Mouse (Mus musculus) spleen, adult 18-20 months (tissue): ENCODE measurements around the gene Fbf1.
A peak's percentile ranks its signal among the peaks of the same experiment; 100 is the strongest.

Experiments
- DNase-seq, 2 experiments: peaks; one replicate each; pipeline ENCODE4 v3.0.0; 2022; ENCODE audit warnings: mixed read lengths in 2 of 2

Gene Fbf1

DNA sequence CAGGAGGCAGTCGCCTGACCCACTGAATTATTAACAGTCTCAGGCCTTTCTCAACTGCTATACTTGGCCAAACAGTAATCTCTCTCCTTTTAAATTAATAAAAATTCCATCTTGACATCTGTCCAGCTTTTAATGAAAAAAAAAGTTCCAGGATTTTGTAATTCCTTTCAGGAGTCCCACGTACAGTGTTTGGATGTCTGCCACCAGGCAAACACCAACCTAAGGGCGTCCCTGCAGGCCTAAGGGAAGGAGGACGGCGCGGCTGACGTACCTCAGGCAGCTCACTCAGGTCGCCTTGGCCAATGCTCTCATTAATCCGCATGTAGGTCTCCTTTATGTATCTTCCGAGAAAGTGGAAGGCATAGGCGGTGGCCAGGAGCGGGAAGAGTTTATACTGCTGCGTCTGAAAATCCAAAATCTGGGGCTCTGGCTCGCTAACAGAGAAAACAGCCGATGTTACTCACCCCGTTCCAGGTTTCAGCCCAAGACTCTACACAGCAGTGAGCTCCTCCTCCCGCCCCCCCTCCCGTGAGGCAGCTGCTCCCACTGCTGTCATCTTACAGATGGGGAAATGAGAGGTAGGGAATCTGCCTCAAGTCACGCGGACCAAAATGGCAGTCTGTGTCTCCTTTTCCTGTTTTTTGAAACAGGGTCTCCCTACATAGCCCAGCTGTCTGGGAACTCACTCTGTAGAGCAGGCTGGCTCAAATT, 10.6 kb upstream of the Fbf1 start:
- DNase-seq: no peak

DNA sequence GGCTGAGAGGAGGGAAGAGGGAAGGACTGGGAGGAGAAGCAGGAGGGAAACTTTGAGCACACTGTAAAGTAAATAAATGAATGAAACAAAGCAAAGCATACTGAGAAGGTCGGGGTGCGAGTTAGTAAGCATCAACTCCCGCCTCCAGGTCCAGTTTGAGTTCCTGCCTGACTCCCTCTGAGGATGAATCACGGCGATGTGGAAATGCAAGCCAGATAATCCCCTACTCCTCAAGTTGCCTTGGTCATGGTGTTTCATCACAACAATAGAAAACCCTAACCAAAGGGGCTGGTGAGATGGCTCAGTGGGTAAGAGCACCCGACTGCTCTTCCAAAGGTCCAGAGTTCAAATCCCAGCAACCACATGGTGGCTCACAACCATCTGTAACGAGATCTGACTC, 8.0 kb upstream of the Fbf1 start:
- no peak for DNase-seq

DNA sequence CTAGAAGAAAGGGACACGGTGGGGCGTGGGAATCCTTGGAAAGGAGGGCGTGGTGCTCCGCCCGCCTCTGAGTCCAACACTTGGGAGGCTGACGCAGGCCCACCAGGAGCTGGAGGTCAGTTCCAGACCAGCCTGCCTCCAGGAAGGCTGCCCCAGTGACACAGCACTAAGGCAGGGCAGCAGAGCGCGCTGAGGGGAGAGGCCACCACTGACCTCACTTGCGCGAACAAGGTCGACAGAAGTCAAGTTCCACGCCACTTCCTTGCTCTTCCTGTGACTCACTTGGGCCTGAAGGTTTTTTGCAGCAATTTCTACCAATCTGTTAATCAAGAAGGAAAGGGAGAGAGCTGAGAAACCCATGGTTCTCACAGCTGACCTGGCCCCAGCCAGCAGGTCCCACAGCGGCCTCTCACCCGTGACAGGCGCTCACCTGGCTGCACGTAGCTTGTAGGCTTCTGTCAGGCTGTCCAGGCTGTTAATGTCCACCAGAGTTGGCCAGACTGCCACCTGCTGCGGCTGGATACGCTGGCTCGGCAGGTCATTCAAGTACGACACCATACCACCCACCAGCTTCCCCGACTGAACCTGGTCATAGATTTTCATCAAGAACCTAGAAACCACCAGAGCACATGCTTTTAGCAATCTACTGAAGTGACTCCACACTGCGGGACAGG, 6.9 kb upstream of the Fbf1 start:
- DNase-seq: no peak

DNA sequence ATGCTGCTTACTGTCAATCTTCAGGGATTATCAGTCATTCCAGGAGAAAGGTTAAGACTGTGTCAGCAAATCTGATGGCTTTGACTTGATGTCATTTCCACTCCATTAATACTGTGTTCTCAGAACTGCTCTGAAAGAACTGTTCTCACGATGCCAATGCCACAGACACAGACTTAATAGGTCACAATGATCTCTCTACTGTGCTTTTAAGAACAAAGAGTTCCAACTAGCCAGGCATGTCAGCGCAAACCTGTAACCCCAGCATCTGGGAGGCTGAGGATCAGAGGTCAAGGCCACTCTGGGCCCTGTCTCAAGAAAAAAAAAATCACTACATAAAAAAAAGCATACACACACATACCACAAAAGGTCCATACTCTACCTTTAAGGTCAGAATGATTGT, 4.0 kb upstream of the Fbf1 start:
- no peak for DNase-seq

DNA sequence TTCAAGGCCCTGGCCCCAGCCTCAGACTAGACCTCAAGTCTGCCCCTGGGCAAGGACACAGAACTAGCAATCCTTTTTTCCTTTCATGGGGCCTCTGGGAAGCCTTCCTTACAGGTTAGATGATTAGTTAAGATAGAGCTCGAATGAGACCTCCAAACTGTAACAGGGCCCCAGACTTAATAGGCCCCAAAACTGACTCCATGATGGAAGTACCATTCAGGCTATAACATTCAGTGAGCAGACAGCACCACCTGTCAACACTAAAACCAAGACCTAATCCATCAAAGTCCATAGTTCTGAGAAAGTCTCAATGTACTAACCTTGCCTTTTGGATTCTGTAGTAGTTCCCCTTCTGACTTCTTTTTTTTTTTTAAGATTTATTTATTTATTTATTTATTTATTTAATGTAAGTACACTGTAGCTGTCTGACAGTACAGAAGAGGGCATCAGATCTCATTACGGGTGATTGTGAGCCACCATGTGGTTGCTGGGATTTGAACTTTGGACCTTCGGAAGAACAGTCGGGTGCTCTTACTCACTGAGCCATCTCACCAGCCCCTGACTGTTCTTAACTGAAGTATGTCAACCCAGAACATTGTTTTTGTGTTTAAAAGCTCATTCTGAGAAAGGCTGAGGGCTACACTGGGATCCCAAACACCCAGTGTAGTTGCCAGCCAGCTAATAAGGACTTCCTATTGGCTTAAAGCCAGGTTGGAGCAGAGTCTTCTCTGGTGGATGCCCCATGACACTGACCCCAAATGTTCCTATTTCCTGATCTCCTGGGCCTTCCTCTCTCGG, 2.2 kb upstream of the Fbf1 start:
- no peak for DNase-seq

DNA sequence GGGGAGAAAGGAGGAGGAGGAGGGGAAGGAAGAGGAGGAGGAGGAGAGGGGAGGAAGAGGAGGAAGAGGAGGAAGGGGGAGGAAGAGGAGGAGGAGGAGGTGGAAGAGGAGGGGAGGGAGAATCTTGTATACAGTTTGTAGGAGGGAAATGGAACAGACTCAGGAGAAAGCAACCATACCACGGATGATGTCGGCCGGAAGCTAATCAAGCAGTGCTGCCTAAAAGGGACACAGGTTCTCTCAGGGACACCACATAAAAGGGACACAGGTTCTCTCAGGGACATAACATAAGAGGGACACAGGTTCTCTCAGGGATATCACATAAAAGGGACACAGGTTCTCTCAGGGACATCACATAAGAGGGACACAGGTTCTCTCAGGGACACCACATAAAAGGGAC, 1.2 kb upstream of the Fbf1 start:
- DNase-seq: no peak

DNA sequence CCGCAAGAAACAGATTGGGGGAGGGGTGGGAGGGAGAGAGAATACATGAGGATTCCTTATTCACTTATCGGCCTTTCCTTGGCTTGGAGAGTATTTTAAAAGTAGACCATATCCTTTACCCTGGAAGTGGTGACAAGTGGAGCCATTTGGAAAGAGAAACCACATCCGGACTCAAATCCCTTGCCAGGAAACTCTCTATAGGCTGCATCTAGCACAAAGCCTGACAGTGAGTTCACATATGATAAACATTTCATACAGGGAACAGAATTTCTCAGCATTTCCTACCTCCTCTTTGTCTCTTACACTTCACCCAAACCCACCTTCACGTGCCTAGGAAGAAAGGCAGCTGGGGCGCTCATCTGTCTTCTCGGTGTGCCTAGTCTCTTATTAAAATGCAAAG, 734 bp downstream of the Fbf1 start:
- no peak for DNase-seq

DNA sequence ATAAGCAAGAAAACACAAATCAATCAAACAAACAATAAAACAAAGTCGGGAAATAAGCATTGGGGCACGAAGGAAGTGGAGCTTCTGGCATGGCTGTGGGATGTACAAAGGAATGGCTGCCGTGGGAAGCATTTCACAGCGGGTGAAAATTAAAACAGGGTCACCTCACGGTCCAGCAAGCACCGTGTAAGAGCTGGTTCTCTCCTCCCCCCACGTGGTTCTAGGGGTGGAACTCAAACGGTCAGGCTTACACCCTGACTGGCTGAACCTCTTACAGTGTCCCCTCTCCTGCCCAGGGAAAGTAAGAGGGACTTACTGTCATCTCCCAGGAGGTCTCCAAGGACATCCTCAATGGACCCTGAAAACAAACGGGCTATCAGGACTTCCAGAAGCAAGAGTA, 5.0 kb downstream of the Fbf1 start:
- no peak for DNase-seq

DNA sequence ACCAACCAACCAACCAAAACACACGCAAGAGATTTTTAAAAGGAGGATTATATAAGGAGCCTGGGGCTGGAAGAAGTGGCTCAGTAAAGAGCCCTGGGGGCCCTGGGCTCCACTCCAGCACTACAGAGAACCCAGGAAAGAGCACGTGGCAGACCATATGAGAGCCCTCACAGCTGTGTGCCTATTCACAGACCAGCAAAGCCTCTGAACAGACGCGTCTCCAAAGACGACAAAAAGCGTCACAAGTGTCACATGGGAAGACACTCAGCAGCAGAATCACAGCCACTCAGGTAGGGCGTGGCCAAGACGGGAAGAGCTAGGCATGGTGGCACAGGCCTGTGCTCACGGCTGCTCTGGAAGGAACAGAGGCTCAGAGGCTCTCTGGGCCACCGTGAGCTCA, 5.8 kb downstream of the Fbf1 start:
- DNase-seq: no peak

DNA sequence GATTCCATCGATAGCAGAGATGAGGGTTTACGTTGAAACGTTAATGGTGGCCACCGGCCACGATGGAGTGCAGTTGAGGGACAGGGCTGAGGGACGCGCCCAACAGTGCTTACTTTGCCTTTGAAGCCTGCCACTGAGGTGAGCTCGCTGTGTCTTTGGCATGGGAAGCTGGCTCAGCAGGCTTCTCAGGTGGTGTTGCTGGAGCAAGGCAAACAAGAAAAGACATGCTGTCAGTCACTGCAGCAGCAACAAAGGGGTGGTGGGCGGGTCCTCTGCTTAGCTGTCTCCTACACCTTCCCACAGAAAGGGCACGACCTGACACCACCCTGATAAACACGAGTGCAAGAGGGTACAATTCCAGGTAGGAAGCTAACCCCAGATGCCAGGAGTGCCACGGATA, 6.7 kb downstream of the Fbf1 start:
- DNase-seq: no peak

DNA sequence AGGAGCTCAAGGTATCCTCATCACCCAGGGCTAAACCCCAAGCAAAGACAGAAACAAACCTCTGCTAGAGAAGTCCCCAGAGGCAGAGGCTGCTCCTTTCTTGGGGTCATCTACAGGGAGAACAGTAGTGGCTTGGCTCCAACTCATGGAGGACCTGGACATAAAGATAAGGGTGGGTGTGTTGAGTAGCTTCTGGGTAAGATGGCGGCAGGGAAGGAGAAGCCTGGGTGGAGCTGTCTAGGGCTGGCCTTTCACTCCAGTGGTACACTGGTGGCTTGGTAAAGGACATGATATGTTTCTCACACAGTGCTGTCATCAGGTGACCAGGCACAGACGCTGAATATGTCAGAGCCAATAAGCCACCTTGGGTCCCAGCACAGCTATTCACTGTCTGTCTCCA, 17.0 kb downstream of the Fbf1 start:
- no peak for DNase-seq

DNA sequence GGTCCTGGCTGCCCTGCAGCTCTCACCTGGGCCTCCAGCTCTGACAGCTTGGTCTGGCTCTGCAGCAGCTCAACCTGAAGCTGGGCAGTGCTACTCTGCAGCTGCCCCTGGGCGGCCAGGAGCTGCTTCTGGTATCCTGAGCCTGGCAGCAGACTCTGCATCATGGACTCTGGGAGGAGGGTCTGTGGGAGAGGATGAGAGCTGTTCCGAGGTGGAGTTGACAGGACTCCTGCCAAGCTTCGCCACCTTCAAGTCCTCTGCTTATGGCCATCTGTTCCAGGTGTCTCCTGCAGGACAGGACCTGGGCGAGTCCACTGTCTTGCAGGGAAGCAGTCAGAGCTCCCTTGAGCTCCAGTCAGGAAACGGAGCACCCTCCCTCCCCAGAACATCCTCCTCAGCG, 18.6 kb downstream of the Fbf1 start:
- no peak for DNase-seq

DNA sequence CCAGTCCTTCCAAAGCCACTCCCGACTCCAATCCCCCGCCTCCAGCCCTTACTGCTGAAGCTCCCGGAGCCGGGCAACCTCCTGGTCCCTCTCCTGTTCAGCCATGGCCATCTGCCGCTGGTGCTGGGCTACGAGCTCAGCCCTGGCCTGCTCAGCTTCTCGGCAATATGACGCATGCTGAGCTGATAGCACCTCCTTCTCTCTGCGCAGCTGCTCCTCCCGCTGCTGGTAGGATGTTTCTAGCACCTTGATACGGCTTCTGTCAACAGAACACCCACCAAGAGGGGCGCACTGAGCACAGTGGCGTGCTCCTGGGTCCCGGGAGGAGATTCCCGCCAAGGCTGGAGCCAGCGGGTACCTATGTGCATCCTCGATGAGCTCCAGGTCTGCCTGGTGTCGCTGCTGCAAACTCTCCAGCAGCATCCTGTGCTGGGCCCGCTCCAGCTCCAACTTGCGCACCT, 19.2 kb downstream of the Fbf1 start:
- no peak for DNase-seq

DNA sequence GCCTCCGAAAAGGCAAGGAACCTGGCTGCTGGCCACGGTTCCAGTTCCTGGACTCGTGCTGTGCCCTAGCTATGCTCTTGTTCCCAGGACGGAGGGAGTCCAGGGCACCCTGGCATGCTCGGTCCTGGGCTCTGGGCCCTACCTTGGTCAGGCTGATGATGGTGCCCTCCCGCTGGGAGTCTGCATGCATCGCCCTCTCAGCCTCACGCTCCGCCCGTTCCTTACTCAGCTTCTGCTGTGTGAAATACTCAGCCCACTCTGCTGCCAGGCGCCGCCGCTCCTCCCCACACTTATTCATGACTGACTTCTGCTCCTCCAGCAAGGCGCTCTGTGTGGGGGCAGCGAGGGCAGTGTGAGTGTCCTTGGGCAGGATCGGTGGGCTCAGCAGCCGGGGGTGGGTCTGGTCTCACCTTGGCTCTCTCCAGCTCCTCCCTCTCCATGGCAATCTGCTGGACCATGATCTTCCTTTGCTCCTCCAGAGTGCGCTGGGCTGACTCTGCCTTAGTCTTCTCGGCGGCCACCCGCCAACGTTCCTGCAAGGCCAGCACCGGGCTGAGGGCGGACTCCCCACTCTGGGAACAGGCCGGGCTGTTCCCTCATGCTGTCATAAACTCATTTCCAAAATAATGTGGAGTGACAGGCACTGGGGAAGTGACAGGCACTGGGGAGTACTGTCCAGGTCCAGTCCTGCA, 21.5 kb downstream of the Fbf1 start:
- DNase-seq: no peak

DNA sequence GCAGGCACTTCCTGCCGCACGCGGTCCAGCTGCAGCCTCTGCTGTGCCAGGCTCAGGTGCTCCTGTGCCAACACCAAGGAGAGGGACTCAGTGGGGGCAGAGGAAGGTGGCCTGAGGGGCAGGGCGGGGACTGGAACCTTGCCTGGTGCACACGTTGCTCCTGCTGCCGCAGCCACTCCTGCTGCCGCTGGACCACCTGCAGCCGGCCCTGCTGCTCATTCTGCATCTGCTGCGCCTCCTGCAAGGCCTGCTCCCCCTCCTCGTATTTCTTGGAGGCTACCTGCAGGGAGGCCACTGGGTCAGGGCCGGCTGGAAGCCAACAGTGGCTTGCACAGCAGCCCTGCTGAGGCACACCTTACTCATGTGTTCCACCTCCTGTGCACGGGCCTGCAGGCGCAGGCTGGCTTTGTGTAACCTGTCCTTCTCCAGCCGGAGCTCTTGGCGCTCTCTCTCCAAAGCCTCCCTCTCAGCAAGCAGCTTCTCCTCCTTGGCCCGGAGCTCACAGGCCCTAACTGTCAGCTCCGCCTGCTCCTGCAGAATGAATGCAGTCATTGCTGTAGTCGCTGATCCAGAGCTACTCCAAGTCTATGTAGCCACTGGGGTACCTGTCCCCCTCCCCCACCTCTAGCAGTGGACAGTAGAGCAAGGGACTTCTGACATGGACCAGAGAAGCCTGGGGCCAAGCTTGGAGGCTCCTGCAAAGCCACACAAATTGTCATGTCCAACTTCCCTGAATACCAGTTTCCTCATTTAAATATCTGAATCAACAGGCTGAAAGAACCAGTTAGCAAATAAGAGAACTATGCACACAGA, 22.3 kb downstream of the Fbf1 start:
- DNase-seq: no peak

DNA sequence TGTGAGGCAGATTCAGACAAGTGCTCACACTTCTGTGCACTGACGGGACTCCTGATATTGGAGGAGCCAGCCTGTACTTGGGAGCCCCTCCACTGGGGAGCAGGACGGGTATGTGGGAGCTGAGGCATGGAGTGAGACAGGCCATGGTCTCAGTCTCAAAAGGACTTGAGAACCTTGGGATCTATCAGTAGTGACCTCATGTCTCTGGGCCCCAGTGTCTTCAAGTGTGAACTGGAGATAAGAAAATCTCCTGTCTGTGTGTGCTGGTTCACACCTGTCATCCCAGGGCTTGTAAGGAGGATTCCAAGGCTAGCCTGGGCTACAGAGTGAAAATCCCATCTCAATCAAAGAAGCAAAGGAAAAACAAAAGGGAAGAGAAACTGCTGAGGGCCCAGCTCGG, 24.5 kb downstream of the Fbf1 start:
- DNase-seq: no peak

DNA sequence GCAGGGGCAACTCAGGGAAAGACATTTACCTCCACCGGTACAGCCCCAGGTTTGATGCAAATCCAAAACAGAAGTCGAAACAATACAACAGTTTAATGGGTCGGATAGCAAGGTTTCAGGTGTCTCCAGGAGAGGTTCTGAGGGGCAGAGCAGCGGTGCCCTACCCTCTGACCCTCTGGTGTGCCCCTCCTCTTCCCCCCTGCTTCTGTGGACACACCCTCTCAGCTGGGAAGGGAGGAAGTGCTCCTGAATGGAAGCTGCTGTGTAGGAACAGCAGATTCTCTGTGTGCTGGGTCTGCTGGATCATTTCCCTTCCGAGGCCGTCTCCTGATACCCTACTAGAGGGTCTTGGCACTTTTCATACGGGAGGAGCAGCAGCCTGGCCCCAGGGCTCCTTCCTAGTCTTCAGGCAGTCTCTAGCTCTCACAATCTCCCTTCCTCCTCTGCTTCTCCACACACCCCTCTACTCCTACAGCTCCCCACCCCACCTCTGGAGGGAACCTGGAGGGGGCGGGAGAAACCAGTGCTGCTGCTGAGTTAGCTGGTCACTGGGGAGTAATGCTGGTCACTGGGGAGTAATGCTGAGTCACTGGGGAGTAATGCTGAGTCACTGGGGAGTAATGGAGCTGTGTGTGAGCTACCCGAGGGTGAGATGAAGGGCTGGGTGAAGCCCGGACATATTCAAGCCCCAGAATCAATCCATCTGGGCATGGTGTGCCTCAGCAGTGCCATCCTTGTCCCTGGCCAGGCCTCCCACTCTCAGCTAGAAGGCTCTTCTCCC, 25.6 kb downstream of the Fbf1 start:
- DNase-seq: no peak

DNA sequence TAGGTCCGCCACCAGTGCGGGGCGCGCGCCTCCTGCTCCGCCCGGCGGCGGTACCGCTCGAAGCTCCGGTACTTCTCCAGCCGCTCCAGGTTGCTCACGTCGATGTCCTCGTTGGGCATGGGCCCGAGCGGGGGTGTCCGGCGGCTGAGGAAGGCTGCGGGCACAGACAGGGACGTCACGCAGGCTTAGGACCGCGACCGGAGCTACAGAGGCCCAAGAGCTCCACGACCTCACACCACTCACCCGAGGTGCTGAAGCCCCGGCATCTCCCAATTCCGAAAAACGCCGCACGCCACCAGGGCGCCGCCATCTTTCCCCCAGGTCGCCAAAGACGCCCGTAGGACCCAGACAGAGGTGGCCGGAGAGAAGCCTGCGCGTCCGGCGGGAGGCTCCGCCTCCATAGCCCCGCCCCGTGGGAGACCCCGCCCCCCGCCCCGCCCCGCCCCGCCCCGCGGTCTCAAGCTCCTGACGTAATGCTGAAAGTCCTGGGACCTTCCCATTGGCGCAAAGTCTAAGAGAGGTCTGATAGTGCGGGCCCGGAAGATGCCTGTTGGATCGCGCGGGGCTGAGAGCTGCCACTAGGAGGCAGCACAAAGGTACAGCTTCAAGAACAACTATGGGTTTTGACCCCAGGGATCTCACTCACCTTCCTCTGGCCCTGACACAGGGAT, 29.4 kb downstream of the Fbf1 start, which contains the start of gene Mrpl38:
Mrpl38 (minus strand) TSS at position 401 of the 671 bp plus-strand sequence.
- DNase-seq: peak; percentile 76 to 79

DNA sequence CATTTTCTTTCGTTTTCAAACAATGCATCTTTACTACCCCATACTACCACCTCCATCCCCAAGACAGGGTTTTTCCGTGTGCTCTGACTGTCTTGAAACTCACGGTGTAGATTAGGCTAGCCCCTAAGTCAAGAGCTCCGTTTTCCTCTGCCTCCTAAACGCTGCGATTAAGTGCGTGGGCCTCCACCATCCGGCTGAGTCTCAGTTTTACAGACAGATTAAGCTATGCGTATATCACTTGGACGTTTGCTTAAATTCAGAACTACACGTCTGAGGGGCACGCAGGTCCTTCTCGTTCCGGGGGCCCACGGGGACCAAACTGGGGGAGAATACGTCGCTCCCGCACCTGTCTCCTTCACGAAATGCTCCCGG, 29.9 kb downstream of the Fbf1 start:
- DNase-seq: no peak

DNA sequence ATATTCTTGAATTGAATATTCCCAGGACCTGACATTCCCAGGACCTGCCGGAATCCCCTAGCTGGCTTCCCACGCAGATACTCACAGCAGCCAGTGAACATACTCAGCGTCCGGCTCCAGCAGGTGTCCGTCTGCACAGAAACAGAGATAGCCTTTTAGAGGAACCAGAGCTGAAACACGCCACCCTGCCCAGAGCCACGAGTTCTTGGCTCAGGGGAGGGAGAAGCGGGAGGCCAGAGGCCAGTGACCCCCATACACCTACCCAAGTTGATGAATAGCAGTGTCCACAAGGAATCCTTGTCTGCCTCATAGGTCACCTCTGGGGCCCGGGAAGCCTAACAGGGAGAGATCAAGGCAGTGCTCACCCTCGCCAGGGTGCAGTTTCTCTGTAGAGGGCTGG, 33.8 kb downstream of the Fbf1 start:
- DNase-seq: no peak

DNA sequence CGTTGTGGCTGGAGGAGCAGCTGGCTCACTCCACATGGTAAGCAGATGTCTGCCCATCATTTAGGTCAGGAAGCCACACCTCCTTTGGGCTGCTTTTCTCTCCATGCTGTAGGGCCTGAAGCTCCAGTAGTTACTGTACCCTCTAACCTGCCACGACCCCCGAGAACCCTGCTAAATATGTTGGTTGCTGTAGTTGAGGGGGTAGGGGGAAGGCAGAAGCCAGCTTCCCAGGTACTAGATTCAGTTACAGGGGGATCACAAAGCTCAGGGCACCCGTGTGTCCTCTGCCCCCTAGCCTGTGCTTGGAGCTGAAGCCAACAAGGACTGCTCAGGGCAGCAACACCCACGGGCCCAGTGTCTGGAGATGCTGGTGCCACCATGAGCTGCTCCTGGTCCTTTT, 34.5 kb downstream of the Fbf1 start:
- no peak for DNase-seq
